8 mouse cellular contexts compared by ENCODE assay signal in genomic region chr8:69822386-69823191, GRCm38 (mm10). TPM values are rescaled to one million over a fixed set of nuclear protein-coding genes. Genes with fewer than 3 reads are reported as not detected.
A peak's percentile ranks its signal among the peaks of the same experiment; 100 is the strongest.
DNase-seq lines count a peak whose midpoint lies in the region; ATAC-seq and TF ChIP-seq lines count a peak whose summit lies in the region.

Lpar2 (plus strand) TSS chr8:69822429.

- H3K27ac ChIP-seq in ES-Bruce4 (ENCODE audit: insufficient read depth, low read length), result peak within 1 kb of the TSS; percentile 52
- H3K27ac ChIP-seq in hindbrain, embryonic 10.5 days, result peak within 1 kb of the TSS; percentile 90
- H3K27ac ChIP-seq in limb, embryonic 12.5 days, result peak within 1 kb of the TSS; percentile 87
- no peak within 1 kb of the TSS; the same call in 1 of the 2 replicates for H3K27ac ChIP-seq in midbrain, embryonic 11.5 days (ENCODE audit: low read depth, low read length)
- peak within 1 kb of the TSS; percentile 51; the same call in 1 of the 2 replicates for H3K27ac ChIP-seq in stomach, embryonic 16.5 days (ENCODE audit: low read length)

- peak; percentile 83 for DNase-seq in A20 (ENCODE audit: low read depth, low spot score)
- peak; percentile 60 for DNase-seq in embryo, embryonic 11.5 days (ENCODE audit: low read depth, low spot score)
- peak; percentile 82 for DNase-seq in hindbrain, embryonic 10.5 days (ENCODE audit: low spot score)
- DNase-seq in midbrain, embryonic 11.5 days (ENCODE audit: low spot score, missing footprints), result peak; percentile 97
- DNase-seq in c-Kit-positive CD71-positive TER-119-positive erythroid progenitor cells, embryonic 14.5 days (ENCODE audit: low spot score), result no peak

- TF ChIP-seq EP300 in ES-Bruce4 (IDR thresholded peaks at IDR 0.05; ENCODE audit: insufficient read depth, low read depth, low read length), result no peak

- TF ChIP-seq POLR2A in ES-Bruce4 (IDR thresholded peaks at IDR 0.05; ENCODE audit: insufficient read depth, low read length), result peak; percentile 81

- H3K4me3 ChIP-seq in ES-Bruce4 (ENCODE audit: low read depth, low read length), result peak within 1 kb of the TSS; percentile 84
- H3K4me3 ChIP-seq in hindbrain, embryonic 10.5 days, result peak within 1 kb of the TSS; percentile 67
- peak within 1 kb of the TSS; percentile 64 for H3K4me3 ChIP-seq in limb, embryonic 12.5 days (replicated peaks)
- H3K4me3 ChIP-seq in midbrain, embryonic 11.5 days (ENCODE audit: low read depth, low read length), result peak within 1 kb of the TSS; percentile 45
- peak within 1 kb of the TSS; percentile 66 for H3K4me3 ChIP-seq in stomach, embryonic 16.5 days (replicated peaks; ENCODE audit: low read length)

- H3K9ac ChIP-seq in ES-Bruce4 (ENCODE audit: low read depth, poor library complexity, severe bottlenecking), result peak within 1 kb of the TSS; percentile 67
- H3K9ac ChIP-seq in limb, embryonic 12.5 days (replicated peaks), result peak within 1 kb of the TSS; percentile 76
- H3K9ac ChIP-seq in midbrain, embryonic 11.5 days (ENCODE audit: low read length), result peak within 1 kb of the TSS; percentile 63
- H3K9ac ChIP-seq in stomach, embryonic 16.5 days (ENCODE audit: low read length), result peak within 1 kb of the TSS; percentile 74

- no peaks in the 10 kb centered on the region for H3K36me3 ChIP-seq in ES-Bruce4 (ENCODE audit: control insufficient read depth, insufficient read depth, low read length, poor library complexity, severe bottlenecking)
- peaks cover 63% of the 10 kb centered on the region for H3K36me3 ChIP-seq in hindbrain, embryonic 10.5 days
- H3K36me3 ChIP-seq in limb, embryonic 12.5 days, result peaks cover 43% of the 10 kb centered on the region
- H3K36me3 ChIP-seq in midbrain, embryonic 11.5 days (ENCODE audit: control insufficient read depth, insufficient read depth, low read length), result no peaks in the 10 kb centered on the region; the same call in 1 of the 2 replicates
- H3K36me3 ChIP-seq in stomach, embryonic 16.5 days (ENCODE audit: control insufficient read depth, insufficient read depth, low read length), result no peaks in the 10 kb centered on the region

- peak within 1 kb of the TSS; percentile 80 for H3K4me2 ChIP-seq in limb, embryonic 12.5 days
- H3K4me2 ChIP-seq in midbrain, embryonic 11.5 days, result peak within 1 kb of the TSS; percentile 79
- peak within 1 kb of the TSS; percentile 86 for H3K4me2 ChIP-seq in stomach, embryonic 16.5 days (ENCODE audit: low read depth, low read length)

- H3K4me1 ChIP-seq in ES-Bruce4 (ENCODE audit: control insufficient read depth, insufficient read depth, low read length), result no peaks in the 10 kb centered on the region
- H3K4me1 ChIP-seq in hindbrain, embryonic 10.5 days (replicated peaks), result peaks cover 47% of the 10 kb centered on the region
- peaks cover 31% of the 10 kb centered on the region for H3K4me1 ChIP-seq in limb, embryonic 12.5 days (replicated peaks)
- H3K4me1 ChIP-seq in midbrain, embryonic 11.5 days (ENCODE audit: control insufficient read depth, insufficient read depth, low read length), result peaks cover 11% of the 10 kb centered on the region
- peaks cover 10% of the 10 kb centered on the region; the same call in 1 of the 2 replicates for H3K4me1 ChIP-seq in stomach, embryonic 16.5 days (ENCODE audit: control insufficient read depth, insufficient read depth, low read length)

- WGBS in hindbrain, embryonic 10.5 days, result 1% methylated on average over 34 of the region's 35 CpGs
- WGBS in limb, embryonic 12.5 days, result 1% methylated on average over 33 of the region's 35 CpGs
- WGBS in midbrain, embryonic 11.5 days, result 2% methylated on average over 33 of the region's 35 CpGs
- 2% methylated on average over 31 of the region's 35 CpGs for WGBS in stomach, embryonic 16.5 days

- no peaks in the 10 kb centered on the region for H3K27me3 ChIP-seq in ES-Bruce4 (ENCODE audit: control insufficient read depth, insufficient read depth, low read length, poor library complexity, severe bottlenecking)
- 0 out of 2 replicates have a peak, but pooled peaks cover 15% of the 10 kb centered on the region for H3K27me3 ChIP-seq in hindbrain, embryonic 10.5 days (ENCODE audit: insufficient read depth, poor library complexity, severe bottlenecking)
- no peaks in the 10 kb centered on the region for H3K27me3 ChIP-seq in limb, embryonic 12.5 days
- H3K27me3 ChIP-seq in midbrain, embryonic 11.5 days (ENCODE audit: control insufficient read depth, insufficient read depth, low read length), result no peaks in the 10 kb centered on the region; the same call in 1 of the 2 replicates
- H3K27me3 ChIP-seq in stomach, embryonic 16.5 days (ENCODE audit: control insufficient read depth, insufficient read depth, low read length), result no peaks in the 10 kb centered on the region

- TF ChIP-seq CTCF in ES-Bruce4 (IDR thresholded peaks at IDR 0.05; ENCODE audit: low read depth, low read length), result no peak

- no peaks in the 10 kb centered on the region for H3K9me3 ChIP-seq in ES-Bruce4 (replicated peaks; ENCODE audit: control insufficient read depth, insufficient read depth, low read length, poor library complexity, severe bottlenecking)
- no peaks in the 10 kb centered on the region for H3K9me3 ChIP-seq in hindbrain, embryonic 10.5 days
- no peaks in the 10 kb centered on the region for H3K9me3 ChIP-seq in limb, embryonic 12.5 days
- H3K9me3 ChIP-seq in midbrain, embryonic 11.5 days (ENCODE audit: control insufficient read depth, low read length), result no peaks in the 10 kb centered on the region
- H3K9me3 ChIP-seq in stomach, embryonic 16.5 days (replicated peaks; ENCODE audit: control insufficient read depth, low read length), result no peaks in the 10 kb centered on the region

- peak; percentile 80 for ATAC-seq in limb, embryonic 12.5 days (ENCODE audit: insufficient number of reproducible peaks, insufficient read depth, low FRiP score, low TSS enrichment, low read depth)
- peak; percentile 83 for ATAC-seq in midbrain, embryonic 11.5 days (ENCODE audit: low FRiP score)
- peak; percentile 81; the same call in 1 of the 2 replicates for ATAC-seq in stomach, embryonic 16.5 days (ENCODE audit: insufficient read depth, low FRiP score)

RNA-seq across cellular contexts. Expression of gene Lpar2, which starts in this region (rescaled TPM):
- 10.1 and 10.8 TPM in 2 replicates for polyA plus RNA-seq in ES-Bruce4 (2011; ENCODE audit: insufficient read depth, insufficient read length, low read depth, missing spikeins)
- polyA plus RNA-seq in hindbrain, embryonic 10.5 days (2016; fragmentation: Nextera tagmentation; extraction: Ambion mirVana), result 0.63 and 0.73 TPM in 2 replicates
- polyA plus RNA-seq in limb, embryonic 12.5 days (2016; fragmentation: Nextera tagmentation; extraction: Ambion mirVana), result 0.83 and 1.3 TPM in 2 replicates
- 0.72 and 1.2 TPM in 2 replicates for polyA plus RNA-seq in midbrain, embryonic 11.5 days (2014; fragmentation: Nextera tagmentation; extraction: Ambion mirVana)
- 0.22 and 0.35 TPM in 2 replicates for polyA plus RNA-seq in stomach, embryonic 16.5 days (2015; fragmentation: Nextera tagmentation; extraction: Ambion mirVana)

Comparison
In these comparisons a context has a peak if more than half of its experiments do, and no peak if none do; other contexts are left out.
1. Peak in DNase-seq, H3K4me3 ChIP-seq and H3K27ac ChIP-seq in hindbrain, embryonic 10.5 days; RNA of the gene not detected or under 1 TPM.
2. Peak in ATAC-seq, H3K4me3 ChIP-seq, H3K27ac ChIP-seq, H3K9ac ChIP-seq and H3K4me2 ChIP-seq in stomach, embryonic 16.5 days; RNA of the gene not detected or under 1 TPM.